Mouse (Mus musculus) neural tube, embryonic 13.5 days (tissue): Measurements from ENCODE around the gene Gm20388. TPM values are rescaled to one million over a fixed set of nuclear protein-coding genes. Genes with fewer than 3 reads are reported as not detected.

ENCODE experiments used
- ATAC-seq: fragments of 200-750 bp; cut with Nextera tagmentation; 2 replicates; pipeline ENCODE4 v1.8.0; 2017; ENCODE audit warnings: low read depth, mild to moderate bottlenecking, moderate TSS enrichment, moderate library complexity
- H3K27ac ChIP-seq: fragments of 300-500 bp; sonication (generic); replicated peaks from 2 replicates; pipeline ENCODE4 v1.5.1; 2015; ENCODE audit warnings: moderate library complexity, mild to moderate bottlenecking, inconsistent platforms
- H3K27me3 ChIP-seq: fragments of 300-500 bp; sonication (generic); 2 replicates; pipeline ENCODE4 v1.6.1; 2015; ENCODE audit warnings: mild to moderate bottlenecking, inconsistent platforms
- H3K36me3 ChIP-seq: fragments of 300-500 bp; sonication (generic); 2 replicates; pipeline ENCODE4 v1.6.1; 2015; ENCODE audit warnings: mild to moderate bottlenecking, inconsistent platforms
- H3K4me1 ChIP-seq: fragments of 300-500 bp; sonication (generic); replicated peaks from 2 replicates; pipeline ENCODE4 v1.6.1; 2015; ENCODE audit warnings: inconsistent platforms
- H3K4me2 ChIP-seq: fragments of 300-500 bp; sonication (generic); 2 replicates; pipeline ENCODE4 v1.6.1; 2015; ENCODE audit warnings: inconsistent platforms, mild to moderate bottlenecking, moderate library complexity
- H3K4me3 ChIP-seq: fragments of 300-500 bp; sonication (generic); 2 replicates; pipeline ENCODE4 v1.5.1; 2015; ENCODE audit warnings: mild to moderate bottlenecking, inconsistent platforms
- H3K9ac ChIP-seq: fragments of 300-500 bp; sonication (generic); 2 replicates; pipeline ENCODE4 v1.6.1; 2015; ENCODE audit warnings: moderate library complexity, mild to moderate bottlenecking, inconsistent platforms
- H3K9me3 ChIP-seq: fragments of 300-500 bp; sonication (generic); 2 replicates; pipeline ENCODE4 v1.6.1; 2016; ENCODE audit warnings: inconsistent platforms
- WGBS: fragments of 180-500 bp; shearing (Covaris S2); methylation state at CpG from one replicate; pipeline ENCODE4 v1.1.7; 2015; 5-methylcytosine and 5-hydroxymethylcytosine counted together
- polyA plus RNA-seq: library from polyadenylated mRNA; unstranded; fragments of >200 nt; fragmentation: Nextera tagmentation; extraction: Ambion mirVana; gene quantifications from 2 replicates; pipeline ENCODE4 v1.2.1, GENCODE M21; 2015

The Gm20388 gene
- polyA plus RNA-seq, 1 experiment from 2014 or later: 0.27 TPM

DNA sequence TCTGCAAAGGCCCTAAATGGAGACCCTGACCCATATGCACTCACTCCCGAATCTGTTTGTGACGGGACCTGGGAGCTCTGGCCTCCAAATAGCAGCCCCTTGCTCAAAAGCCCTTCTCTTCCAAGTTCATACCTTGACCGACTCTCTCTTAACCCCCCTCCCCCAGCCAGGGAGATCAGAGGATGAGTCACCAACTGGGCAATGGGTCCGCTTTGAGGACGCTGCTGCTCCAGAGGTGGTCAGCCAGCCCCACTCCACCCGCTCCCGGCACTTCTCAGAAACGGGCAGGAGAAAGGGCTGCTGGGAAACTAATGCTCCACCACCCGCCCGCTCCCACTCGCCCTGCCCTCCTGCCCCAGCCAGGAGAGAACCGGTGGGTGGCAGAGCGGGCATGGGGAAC, 1165.3 kb downstream of the Gm20388 start:
- Histone ChIP-seq H3K4me2 (no peak overlapping the region), H3K27ac (no peak overlapping the region), H3K27me3 (peaks cover 99% of the 10 kb centered on the region), H3K4me3 (no peak overlapping the region), H3K9ac (no peak overlapping the region), H3K9me3 (0 out of 2 replicates have a peak, but pooled peaks cover 3% of the 10 kb centered on the region), H3K4me1 (peaks cover 11% of the 10 kb centered on the region), H3K36me3 (no peaks in the 10 kb centered on the region)
- under 1% methylated on average over 13 of the region's 13 CpGs for WGBS
- ATAC-seq: no peak

DNA sequence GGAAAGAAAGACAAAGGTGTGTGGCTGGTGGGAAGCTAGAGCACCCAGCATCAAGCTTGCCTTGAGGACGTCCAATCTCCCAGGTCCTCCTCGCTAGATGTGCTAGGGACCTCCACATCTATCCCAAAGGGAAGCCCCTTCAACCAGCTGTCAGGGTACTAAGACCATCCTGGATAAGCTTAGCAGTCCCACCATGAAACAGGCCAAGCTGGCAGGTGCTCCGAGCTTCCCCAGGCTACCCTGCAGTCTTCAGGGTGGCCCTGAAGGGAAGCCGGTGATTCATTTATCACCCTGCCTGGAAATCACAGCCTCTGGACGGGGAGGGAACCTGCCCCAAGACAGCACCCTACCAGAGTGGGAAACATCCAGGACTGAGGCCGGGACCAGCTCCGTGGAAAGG, 1165.9 kb downstream of the Gm20388 start:
- Histone ChIP-seq H3K36me3 (no peaks in the 10 kb centered on the region), H3K4me2 (no peak overlapping the region), H3K27me3 (peaks cover 99% of the 10 kb centered on the region), H3K27ac (no peak overlapping the region), H3K9ac (no peak overlapping the region), H3K4me3 (no peak overlapping the region), H3K4me1 (peaks cover 5% of the 10 kb centered on the region; the same call in 1 of the 2 replicates), H3K9me3 (0 out of 2 replicates have a peak, but pooled peaks cover 3% of the 10 kb centered on the region)
- no peak for ATAC-seq
- WGBS: 2% methylated on average over 7 of the region's 7 CpGs

DNA sequence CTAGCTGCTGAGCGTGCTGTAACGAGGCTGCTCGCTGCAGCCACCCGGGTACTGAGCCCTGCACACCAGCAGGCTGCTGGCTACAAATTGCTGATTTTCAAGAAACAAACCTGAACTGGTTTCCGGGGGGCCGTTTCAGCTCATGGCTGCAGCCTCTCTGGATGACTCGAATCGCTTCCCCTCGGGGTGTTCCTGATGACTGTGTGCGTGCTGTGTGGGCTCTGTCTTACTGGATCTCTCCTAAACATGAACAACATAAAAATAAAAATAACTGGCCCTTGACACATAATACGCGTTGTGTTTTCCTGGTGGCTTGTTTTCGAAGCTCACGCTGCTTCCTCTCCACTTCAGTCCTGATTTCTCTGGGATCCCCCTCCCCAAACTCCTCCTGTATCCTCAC, 1168.1 kb downstream of the Gm20388 start:
- H3K9ac ChIP-seq: no peak overlapping the region
- no peak overlapping the region for H3K4me2 ChIP-seq
- no peak overlapping the region for H3K27ac ChIP-seq
- H3K36me3 ChIP-seq: no peaks in the 10 kb centered on the region
- 1% methylated on average over 14 of the region's 14 CpGs for WGBS
- H3K9me3 ChIP-seq: 0 out of 2 replicates have a peak, but pooled peaks cover 3% of the 10 kb centered on the region
- no peak overlapping the region for H3K4me3 ChIP-seq
- peaks cover 99% of the 10 kb centered on the region for H3K27me3 ChIP-seq
- ATAC-seq: no peak
- H3K4me1 ChIP-seq: peaks cover 11% of the 10 kb centered on the region

DNA sequence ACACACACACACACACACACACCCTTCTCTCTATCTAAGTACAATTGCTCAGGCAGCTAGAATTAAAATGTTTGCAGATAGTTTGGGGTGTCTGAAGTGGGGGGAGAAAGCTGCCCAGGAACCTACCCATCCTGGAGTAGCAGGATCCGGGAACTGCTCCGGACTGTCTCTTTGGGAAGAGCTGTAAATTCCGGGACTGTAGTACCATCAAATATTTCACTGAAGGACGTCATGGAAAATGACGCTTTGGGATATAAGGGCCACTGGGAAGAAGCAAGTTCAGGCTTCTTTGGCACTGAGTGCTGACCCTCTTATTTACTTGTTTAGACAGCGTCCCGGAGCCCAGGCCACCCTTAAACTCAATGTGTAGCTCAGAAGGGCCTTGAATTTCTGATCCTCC, 1168.6 kb downstream of the Gm20388 start:
- Histone ChIP-seq H3K27ac (no peak overlapping the region), H3K4me1 (peaks cover 15% of the 10 kb centered on the region), H3K4me3 (no peak overlapping the region), H3K36me3 (no peaks in the 10 kb centered on the region), H3K27me3 (peaks cover 99% of the 10 kb centered on the region), H3K9ac (no peak overlapping the region), H3K9me3 (0 out of 2 replicates have a peak, but pooled peaks cover 3% of the 10 kb centered on the region), H3K4me2 (no peak overlapping the region)
- WGBS: 1% methylated on average over 7 of the region's 7 CpGs
- ATAC-seq: no peak

DNA sequence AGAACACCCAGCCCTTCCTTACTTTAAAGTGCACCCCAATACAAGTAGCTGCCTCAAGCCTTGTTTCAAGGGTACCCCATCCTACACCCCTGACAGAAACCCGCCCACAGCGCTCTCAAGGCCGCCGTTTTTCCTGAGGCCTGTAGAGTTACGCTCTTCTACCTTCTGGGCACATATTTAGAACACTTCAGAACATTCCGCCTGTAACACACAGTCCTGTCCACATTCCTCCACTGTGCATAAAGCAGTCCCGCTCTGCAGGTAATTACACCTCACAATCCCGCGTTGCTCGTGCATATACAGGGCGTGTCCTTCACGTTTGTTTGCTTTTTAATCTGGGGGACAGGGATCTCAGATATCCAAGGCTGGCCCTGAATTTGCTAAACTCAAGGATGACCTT, 1169.3 kb downstream of the Gm20388 start:
- H3K36me3 ChIP-seq: no peaks in the 10 kb centered on the region
- 0 out of 2 replicates have a peak, but pooled peaks cover 3% of the 10 kb centered on the region for H3K9me3 ChIP-seq
- no peak overlapping the region for H3K27ac ChIP-seq
- peaks cover 23% of the 10 kb centered on the region for H3K4me1 ChIP-seq
- H3K4me2 ChIP-seq: no peak overlapping the region
- no peak for ATAC-seq
- WGBS: 5% methylated on average over 12 of the region's 12 CpGs
- H3K4me3 ChIP-seq: no peak overlapping the region
- H3K27me3 ChIP-seq: peaks cover 99% of the 10 kb centered on the region
- no peak overlapping the region for H3K9ac ChIP-seq

DNA sequence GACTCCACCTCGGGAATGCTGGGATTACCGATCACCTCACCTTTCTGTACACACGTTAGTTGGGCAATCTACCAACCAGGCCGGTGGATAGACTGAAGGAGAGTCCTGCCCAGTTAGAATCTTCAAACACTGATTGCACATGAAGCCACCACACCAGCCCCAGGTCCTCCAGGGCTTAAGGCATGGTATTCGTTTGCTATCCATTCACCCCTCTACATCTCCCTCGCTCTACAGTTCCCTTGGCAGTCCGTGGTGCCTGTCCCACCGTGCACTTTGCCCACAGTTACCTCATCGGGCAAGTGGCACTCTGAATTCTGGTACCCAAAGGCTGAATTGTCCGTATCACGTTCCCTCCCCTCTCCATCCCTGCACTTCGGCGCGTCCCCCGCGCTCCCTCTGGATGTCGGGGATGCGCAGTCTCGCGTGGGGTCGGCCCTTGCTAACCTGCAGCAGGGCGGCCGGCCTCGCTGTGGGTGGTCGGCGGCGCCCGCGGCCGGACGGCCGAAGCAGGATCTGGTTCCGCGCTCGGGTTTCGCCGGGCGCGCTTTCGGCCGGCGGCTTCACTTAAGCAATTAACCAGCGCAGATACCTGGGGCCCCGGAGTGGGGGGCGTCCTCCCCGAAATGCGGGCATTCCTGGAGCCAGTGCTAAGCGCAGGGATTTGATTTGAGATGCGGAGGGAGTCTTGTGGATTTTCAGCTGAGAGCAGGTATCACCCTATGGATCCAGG, 1169.9 kb downstream of the Gm20388 start:
- no peak for ATAC-seq
- no peaks in the 10 kb centered on the region for H3K36me3 ChIP-seq
- H3K27me3 ChIP-seq: peaks cover 99% of the 10 kb centered on the region
- under 1% methylated on average over 49 of the region's 49 CpGs for WGBS
- H3K4me3 ChIP-seq: no peak overlapping the region
- no peak overlapping the region for H3K4me2 ChIP-seq
- H3K4me1 ChIP-seq: peaks cover 25% of the 10 kb centered on the region
- H3K9ac ChIP-seq: no peak overlapping the region
- H3K9me3 ChIP-seq: 0 out of 2 replicates have a peak, but pooled peaks cover 3% of the 10 kb centered on the region
- no peak overlapping the region for H3K27ac ChIP-seq

DNA sequence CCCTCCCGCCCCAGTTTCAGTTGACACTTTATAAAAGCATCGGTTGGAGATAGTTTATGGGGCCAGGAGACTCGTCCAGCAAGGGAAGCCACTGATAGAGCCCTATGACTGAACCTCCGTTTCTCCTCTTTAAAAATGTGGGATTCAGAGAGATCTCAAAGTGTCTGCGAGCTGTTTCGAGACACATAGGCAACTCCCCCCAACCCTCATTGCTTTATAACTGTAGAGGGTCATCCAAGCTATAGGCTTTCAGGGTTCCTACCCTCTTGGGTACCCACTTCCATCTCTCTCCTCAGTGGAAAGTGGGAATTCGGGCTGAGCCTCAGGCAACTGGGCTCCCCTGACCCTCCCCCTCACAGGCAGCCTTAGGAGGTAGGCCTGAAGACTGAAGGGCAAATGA, 1170.8 kb downstream of the Gm20388 start:
- ATAC-seq: no peak

DNA sequence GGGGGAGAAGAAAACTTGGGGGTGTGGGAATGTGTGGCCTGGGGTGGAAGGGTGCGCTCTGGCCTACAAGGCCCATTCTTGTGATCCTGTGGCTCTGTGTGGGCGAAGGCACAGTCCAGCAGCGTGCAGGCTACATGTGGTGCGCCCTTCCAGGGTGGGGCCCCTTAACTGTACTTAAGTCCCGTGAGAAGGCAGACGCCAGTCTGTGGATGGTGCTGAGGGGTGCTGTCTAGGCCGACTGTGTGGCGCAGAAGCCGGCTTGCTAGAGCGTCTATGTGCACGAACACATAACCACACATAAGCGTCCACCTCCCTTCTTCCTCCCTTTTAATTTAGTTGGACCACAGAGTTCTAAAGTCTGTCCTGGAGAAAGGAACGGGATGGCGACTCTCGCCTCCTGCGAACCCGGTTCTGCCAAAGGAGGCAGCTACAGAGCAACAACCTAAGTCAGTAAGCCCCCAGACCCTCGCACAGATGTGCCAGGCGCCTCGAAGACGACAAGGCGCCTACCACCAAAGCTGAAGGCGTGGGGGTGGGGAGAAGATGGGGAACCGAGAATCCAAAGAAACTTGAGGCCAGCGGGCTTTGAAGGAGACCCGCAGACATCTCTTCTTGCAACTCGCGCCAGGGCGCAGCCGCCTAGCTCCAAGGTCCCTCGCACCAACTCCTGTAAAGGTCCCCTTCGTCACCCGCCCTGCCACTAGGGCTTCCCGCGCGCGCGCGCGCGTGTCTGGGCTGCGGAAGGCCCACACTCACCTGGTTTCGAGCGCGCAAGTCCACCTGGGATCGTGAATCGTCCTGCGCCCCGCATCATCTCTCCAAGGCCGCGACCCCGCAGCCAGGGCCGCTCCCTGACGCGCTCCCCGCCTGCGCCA, 1171.8 kb downstream of the Gm20388 start:
- Histone ChIP-seq H3K4me2 (peak overlapping the region; percentile 58), H3K27ac (no peak overlapping the region), H3K9ac (no peak overlapping the region), H3K9me3 (0 out of 2 replicates have a peak, but pooled peaks cover 3% of the 10 kb centered on the region), H3K4me3 (peak overlapping the region; percentile 36), H3K36me3 (no peaks in the 10 kb centered on the region), H3K4me1 (peaks cover 25% of the 10 kb centered on the region), H3K27me3 (peaks cover 99% of the 10 kb centered on the region)
- no peak for ATAC-seq
- WGBS: 1% methylated on average over 57 of the region's 57 CpGs

More for the DNA sequence above, 1170.8 kb downstream of the Gm20388 start:
- WGBS: 2% methylated on average over 7 of the region's 7 CpGs
- H3K27ac ChIP-seq: no peak overlapping the region
- H3K9me3 ChIP-seq: 0 out of 2 replicates have a peak, but pooled peaks cover 3% of the 10 kb centered on the region
- H3K36me3 ChIP-seq: no peaks in the 10 kb centered on the region
- no peak overlapping the region for H3K9ac ChIP-seq
- H3K4me3 ChIP-seq: no peak overlapping the region
- peaks cover 25% of the 10 kb centered on the region for H3K4me1 ChIP-seq
- H3K4me2 ChIP-seq: no peak overlapping the region
- H3K27me3 ChIP-seq: peaks cover 99% of the 10 kb centered on the region

DNA sequence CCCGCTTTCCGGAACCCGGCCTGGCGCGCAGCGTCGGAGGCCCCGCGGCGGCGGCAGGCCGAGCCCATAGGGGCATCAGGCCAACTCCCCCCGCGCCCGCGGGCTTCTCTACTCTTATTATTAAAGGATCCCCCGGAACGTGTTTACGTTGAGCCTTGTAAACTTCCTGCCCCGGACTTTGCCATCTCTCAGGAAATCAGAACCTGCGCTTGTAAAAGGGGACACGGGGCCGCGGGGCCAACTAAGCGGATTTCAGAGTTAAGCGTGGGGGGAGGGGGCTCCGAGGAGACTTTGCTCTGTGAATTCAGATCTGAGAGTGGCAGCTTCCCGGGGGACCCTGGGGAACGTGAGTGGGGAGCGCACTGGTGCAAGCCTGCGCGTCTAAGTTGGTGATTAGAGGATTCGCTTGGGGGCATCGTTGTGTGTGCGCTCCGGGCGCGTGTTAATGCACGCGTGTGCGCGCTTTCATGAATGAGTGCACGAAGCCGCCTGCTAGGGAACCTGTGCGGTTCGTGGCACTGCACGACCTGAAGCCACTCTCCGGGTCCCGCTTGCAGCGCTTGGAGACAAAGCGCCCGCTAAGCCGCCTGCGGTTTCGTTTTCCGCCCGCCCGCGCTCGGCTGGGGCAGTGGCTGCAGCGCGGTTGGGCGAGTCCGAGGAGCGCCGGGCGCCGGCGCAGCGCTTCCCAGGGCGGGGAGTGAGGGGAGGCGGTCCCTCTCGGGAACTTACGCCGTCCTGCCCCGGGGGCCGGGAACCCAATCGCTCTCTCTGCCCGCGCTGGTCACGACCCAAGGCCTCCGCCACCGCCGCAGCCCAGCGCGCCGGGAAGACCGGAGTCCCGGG, 1172.7 kb downstream of the Gm20388 start:
- peak; percentile 51; the same call in 1 of the 2 replicates for ATAC-seq
- WGBS: under 1% methylated on average over 89 of the region's 89 CpGs
- peak overlapping the region; percentile 58 for H3K4me2 ChIP-seq
- H3K9me3 ChIP-seq: no peaks in the 10 kb centered on the region
- peak overlapping the region; percentile 38; the same call in 1 of the 2 replicates for H3K9ac ChIP-seq
- H3K36me3 ChIP-seq: no peaks in the 10 kb centered on the region
- H3K27ac ChIP-seq: no peak overlapping the region; the same call in 1 of the 2 replicates
- peaks cover 25% of the 10 kb centered on the region for H3K4me1 ChIP-seq
- peak overlapping the region; percentile 36 for H3K4me3 ChIP-seq
- peaks cover 100% of the 10 kb centered on the region for H3K27me3 ChIP-seq

DNA sequence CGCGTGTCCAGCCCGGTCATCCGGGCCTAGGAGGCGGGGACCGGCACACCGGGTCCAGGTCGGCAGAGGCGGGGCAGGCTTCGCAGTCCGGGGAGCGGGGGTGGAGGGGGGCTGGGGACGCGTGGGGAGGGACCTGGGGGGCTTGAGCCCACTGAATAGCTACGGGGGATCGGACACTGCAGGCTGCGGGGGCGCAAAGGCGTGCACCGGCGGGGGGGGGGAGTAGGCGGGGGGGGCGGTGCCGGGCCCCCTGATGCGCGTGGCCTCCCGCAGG, 1173.2 kb downstream of the Gm20388 start:
- ATAC-seq: no peak
- no peak overlapping the region; the same call in 1 of the 2 replicates for H3K27ac ChIP-seq
- H3K4me1 ChIP-seq: peaks cover 25% of the 10 kb centered on the region
- no peaks in the 10 kb centered on the region for H3K9me3 ChIP-seq
- H3K36me3 ChIP-seq: no peaks in the 10 kb centered on the region
- H3K4me2 ChIP-seq: peak overlapping the region; percentile 58
- H3K27me3 ChIP-seq: peaks cover 100% of the 10 kb centered on the region
- WGBS: 2% methylated on average over 14 of the region's 27 CpGs
- peak overlapping the region; percentile 48 for H3K9ac ChIP-seq
- peak overlapping the region; percentile 36 for H3K4me3 ChIP-seq

DNA sequence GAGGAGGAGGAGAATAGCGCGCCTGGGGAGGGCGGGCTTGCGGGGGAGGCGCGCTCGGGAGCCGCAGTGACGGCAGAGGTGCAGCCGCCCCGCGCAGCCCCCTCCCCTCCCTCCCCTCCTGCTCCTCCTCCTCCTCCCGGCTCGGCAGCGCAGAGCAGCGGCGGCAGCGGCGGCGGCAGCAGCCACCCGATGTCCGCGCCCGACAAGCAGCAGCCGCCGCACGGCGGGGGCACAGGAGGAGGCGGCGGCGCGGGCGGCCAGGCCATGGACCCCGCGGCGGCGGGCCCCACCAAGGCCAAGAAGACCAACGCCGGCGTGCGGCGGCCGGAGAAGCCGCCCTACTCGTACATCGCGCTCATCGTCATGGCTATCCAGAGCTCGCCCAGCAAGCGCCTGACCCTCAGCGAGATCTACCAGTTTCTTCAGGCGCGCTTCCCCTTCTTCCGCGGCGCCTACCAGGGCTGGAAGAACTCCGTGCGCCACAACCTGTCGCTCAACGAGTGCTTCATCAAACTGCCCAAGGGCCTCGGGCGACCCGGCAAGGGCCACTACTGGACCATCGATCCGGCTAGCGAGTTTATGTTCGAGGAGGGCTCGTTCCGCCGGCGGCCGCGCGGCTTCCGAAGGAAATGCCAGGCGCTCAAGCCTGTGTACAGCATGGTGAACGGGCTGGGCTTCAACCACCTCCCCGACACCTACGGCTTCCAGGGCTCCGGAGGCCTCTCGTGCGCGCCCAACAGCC, 1173.7 kb downstream of the Gm20388 start, which contains the start of gene Foxf1:
Gene Foxf1 (plus strand): TSS at position 177 of the 742 bp plus-strand sequence.
- Histone ChIP-seq H3K9me3 (no peaks in the 10 kb centered on the region), H3K4me2 (peak within 1 kb of the TSS; percentile 58), H3K36me3 (no peaks in the 10 kb centered on the region), H3K27ac (no peak within 1 kb of the TSS; the same call in 1 of the 2 replicates), H3K9ac (peak within 1 kb of the TSS; percentile 48), H3K4me3 (peak within 1 kb of the TSS; percentile 36), H3K27me3 (peaks cover 100% of the 10 kb centered on the region), H3K4me1 (peaks cover 25% of the 10 kb centered on the region)
- under 1% methylated on average over 63 of the region's 83 CpGs for WGBS
- ATAC-seq: no peak
